Mouse (Mus musculus) kidney, adult 2 months (tissue): Measurements from ENCODE around the gene Rab4a. TPM values are rescaled to one million over a fixed set of nuclear protein-coding genes. Genes with fewer than 3 reads are reported as not detected.
A peak's percentile ranks its signal among the peaks of the same experiment; 100 is the strongest.

Experiments
- DNase-seq: peaks from one replicate; pipeline ENCODE4 v3.0.0; 2021
- H3K27ac ChIP-seq: fragments of 200-500 bp; 2 replicates; pipeline ENCODE4 v1.5.1; 2012; ENCODE audit warnings: low read depth, low read length, control low read depth, inconsistent platforms; ENCODE audit not compliant: insufficient read depth
- H3K27me3 ChIP-seq: fragments of 200-500 bp; replicated peaks from 2 replicates; pipeline ENCODE4 v1.6.1; 2012; ENCODE audit warnings: mild to moderate bottlenecking, moderate library complexity, low read length, inconsistent platforms; ENCODE audit not compliant: control insufficient read depth, insufficient read depth
- H3K36me3 ChIP-seq: fragments of 200-500 bp; 2 replicates; pipeline ENCODE4 v1.6.1; 2012; ENCODE audit warnings: mild to moderate bottlenecking, moderate library complexity, low read length, inconsistent platforms; ENCODE audit not compliant: control insufficient read depth, insufficient read depth
- H3K4me1 ChIP-seq: fragments of 200-500 bp; 2 replicates; pipeline ENCODE4 v1.6.1; 2011; ENCODE audit warnings: low read length; ENCODE audit not compliant: control insufficient read depth, insufficient read depth
- H3K4me3 ChIP-seq: fragments of 200-500 bp; 2 replicates; pipeline ENCODE4 v1.5.1; 2011; ENCODE audit warnings: mild to moderate bottlenecking, low read depth, low read length, control low read depth; ENCODE audit not compliant: insufficient read depth
- CTCF ChIP-seq: fragments of 200-500 bp; conservative IDR thresholded peaks from 2 replicates; pipeline ENCODE4 v1.5.1; 2011; ENCODE audit warnings: low read depth, mild to moderate bottlenecking, control low read depth, low read length, moderate library complexity, mixed read lengths; ENCODE audit not compliant: insufficient read depth, insufficient read length
- POLR2A ChIP-seq: fragments of 200-500 bp; IDR thresholded peaks from one replicate; pipeline ENCODE4 v1.6.1; 2011; ENCODE audit warnings: low read depth, low read length, control low read depth
- WGBS: fragments of 180-500 bp; shearing (Covaris S2); methylation state at CpG from one replicate; pipeline ENCODE4 v1.1.7; 2018; 5-methylcytosine and 5-hydroxymethylcytosine counted together
- polyA plus RNA-seq: library from polyadenylated mRNA; depleted of rRNA; stranded (reverse); fragments of >200 nt; gene quantifications from 2 replicates; pipeline ENCODE4 v1.2.3, GENCODE M21; 2012

Rab4a gene
- polyA plus RNA-seq, 1 experiment = 42.7 TPM

DNA sequence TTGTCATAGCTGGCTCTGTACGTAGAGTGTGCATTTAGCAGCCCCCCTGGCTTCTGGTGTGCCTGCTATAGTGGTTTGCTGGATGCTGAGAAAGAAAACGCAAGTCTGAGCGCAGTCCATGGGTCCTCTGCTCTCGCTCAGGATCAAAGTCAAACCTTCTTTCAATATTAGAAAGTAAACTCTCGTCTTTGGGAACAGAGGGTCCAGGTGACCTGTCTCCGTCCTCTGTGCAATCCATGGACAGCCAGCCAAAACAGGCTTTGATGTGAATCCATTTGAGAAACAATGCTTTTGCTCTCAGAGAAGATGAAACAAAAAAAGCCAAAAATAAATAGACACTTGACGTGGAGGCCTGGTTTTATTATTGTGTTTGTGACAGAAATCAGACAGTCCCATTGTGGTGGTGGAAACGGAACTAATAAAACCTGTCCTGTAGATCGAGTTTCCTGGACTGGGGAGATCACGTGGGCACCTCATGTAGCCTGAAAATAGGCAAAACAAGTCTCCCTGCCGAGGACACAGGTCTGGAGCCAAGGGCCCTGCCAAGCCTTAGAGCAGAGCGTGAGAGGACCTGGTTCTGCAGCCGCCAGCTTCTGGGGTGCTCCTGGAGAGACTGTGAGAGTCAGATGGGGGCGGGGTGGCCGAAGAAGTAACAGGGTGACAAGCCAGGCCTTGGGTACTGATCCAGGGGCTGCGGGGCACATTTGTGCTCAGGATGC lies 7.5 kb downstream of the Rab4a start:
- WGBS = 37% methylated on average over 16 of the region's 16 CpGs
- Histone ChIP-seq H3K27me3 (no peaks in the 10 kb centered on the region), H3K36me3 (no peaks in the 10 kb centered on the region), H3K27ac (peak overlapping the region; percentile 24; the same call in 1 of the 2 replicates), H3K4me3 (no peak overlapping the region), H3K4me1 (peaks cover 13% of the 10 kb centered on the region; the same call in 1 of the 2 replicates)
- TF ChIP-seq CTCF = no peak
- no peak for TF ChIP-seq POLR2A
- peak; percentile 81 for DNase-seq

- peak overlapping the region; percentile 24; the same call in 1 of the 2 replicates for H3K27ac ChIP-seq
- peaks cover 13% of the 10 kb centered on the region; the same call in 1 of the 2 replicates for H3K4me1 ChIP-seq
- TF ChIP-seq CTCF (no peak), POLR2A (no peak)
- no peaks in the 10 kb centered on the region for H3K27me3 ChIP-seq
- H3K36me3 ChIP-seq = no peaks in the 10 kb centered on the region
- 76% methylated on average over 4 of the region's 4 CpGs for WGBS
- no peak overlapping the region for H3K4me3 ChIP-seq
- no peak for DNase-seq
Observed at GRCm38 (mm10) chr8:123813892-123814266, 8.1 kb downstream of the Rab4a start.

DNA sequence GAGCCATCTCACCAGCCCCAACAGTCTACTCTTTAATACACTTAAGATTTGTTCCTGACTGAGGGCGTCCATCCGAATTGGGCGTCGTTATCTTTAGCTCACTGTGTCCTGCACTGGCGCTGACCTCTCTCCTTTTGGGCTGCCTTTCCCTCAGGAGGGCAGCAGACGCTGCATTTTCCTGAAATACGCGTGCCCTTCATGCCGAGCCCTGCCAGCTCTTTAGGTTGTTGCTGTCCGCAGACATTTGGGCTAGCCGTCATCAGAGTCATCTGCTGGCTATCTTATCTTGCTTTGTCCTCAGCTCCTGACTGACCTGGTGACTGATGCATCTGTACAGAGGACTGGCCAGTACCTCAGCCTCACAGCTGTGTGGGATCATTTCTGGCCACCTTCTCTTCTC lies 9.5 kb downstream of the Rab4a start:
- TF ChIP-seq POLR2A = no peak
- no peak for TF ChIP-seq CTCF
- 81% methylated on average over 11 of the region's 11 CpGs for WGBS
- Histone ChIP-seq H3K4me1 (peaks cover 13% of the 10 kb centered on the region; the same call in 1 of the 2 replicates), H3K4me3 (no peak overlapping the region), H3K27me3 (no peaks in the 10 kb centered on the region), H3K36me3 (no peaks in the 10 kb centered on the region), H3K27ac (no peak overlapping the region)
- DNase-seq = no peak

DNA sequence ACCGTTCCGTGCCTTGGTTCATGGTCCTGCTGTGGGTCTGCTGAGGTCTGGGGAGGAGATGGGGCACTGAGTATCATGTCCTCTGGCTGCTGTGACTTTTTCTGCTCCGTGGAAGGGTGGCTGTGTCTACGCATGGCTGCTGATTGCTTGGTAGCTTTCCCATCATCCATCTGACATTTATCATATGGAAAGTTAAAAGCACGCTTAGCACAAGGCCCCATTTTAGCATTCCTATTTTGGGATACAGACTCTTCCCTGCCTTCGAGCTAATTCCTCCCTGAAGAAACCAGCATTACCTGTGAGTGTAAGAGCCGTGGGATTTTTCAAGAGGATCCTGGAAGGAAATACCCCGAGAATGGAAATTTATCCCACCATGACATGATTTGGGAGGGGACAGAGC lies 11.2 kb downstream of the Rab4a start:
- H3K4me3 ChIP-seq = no peak overlapping the region
- no peak for DNase-seq
- peaks cover 19% of the 10 kb centered on the region for H3K4me1 ChIP-seq
- no peak overlapping the region for H3K27ac ChIP-seq
- H3K36me3 ChIP-seq = no peaks in the 10 kb centered on the region
- 76% methylated on average over 8 of the region's 8 CpGs for WGBS
- H3K27me3 ChIP-seq = no peaks in the 10 kb centered on the region
- no peak for TF ChIP-seq POLR2A
- TF ChIP-seq CTCF = no peak

DNA sequence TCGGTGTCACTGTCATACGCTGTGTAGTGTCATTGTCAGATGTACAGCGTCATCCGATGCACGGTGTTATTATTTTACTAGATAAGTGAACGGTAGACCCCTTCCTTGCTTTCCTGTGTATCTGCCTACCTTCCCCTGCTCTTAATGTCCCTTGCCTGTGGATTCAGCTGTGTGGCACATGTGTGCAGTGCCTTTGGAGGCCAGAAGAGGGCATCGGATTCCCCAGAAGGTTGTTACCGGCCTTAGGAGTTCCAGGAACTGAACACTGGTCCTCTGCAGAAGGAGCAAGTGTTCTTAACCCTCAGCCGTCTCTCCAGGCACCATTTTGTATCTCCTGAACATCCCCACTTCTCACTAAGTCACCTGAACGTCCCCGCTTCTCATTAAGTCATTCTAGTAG lies 12.0 kb downstream of the Rab4a start:
- H3K27me3 ChIP-seq = no peaks in the 10 kb centered on the region
- 97% methylated on average over 11 of the region's 11 CpGs for WGBS
- DNase-seq = no peak
- no peak overlapping the region for H3K4me3 ChIP-seq
- TF ChIP-seq POLR2A = no peak
- TF ChIP-seq CTCF = peak; percentile 20; the same call in 1 of the 2 replicates
- peaks cover 22% of the 10 kb centered on the region for H3K4me1 ChIP-seq
- H3K27ac ChIP-seq = no peak overlapping the region
- no peaks in the 10 kb centered on the region for H3K36me3 ChIP-seq

GRCm38 (mm10) chr8:123819683-123820610 lies 14.2 kb downstream of the Rab4a start:
- Histone ChIP-seq H3K4me1 (peaks cover 9% of the 10 kb centered on the region), H3K27ac (peak overlapping the region; percentile 84), H3K4me3 (no peak overlapping the region), H3K27me3 (no peaks in the 10 kb centered on the region), H3K36me3 (no peaks in the 10 kb centered on the region)
- WGBS = 72% methylated on average over 19 of the region's 19 CpGs
- TF ChIP-seq POLR2A = no peak
- DNase-seq = peak; percentile 83

DNA sequence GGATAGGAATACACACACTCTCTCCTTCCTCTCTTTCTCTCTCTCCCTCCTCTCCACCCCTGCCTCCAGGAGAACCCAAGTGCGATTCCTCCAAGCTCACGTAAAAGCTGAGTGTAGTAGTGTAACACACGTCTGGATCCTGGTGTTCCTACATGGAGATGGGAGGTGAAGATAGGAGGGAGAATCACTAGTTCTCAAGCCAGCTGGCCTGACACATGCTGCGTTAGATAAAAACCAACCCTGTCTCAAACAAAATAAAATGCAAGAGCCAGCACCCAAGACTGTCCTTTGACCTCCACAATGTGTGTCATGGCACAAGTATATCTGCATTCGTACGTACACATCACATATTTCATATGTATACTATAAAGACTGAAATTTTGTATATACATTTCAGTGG lies 15.0 kb downstream of the Rab4a start:
- no peak for TF ChIP-seq CTCF
- TF ChIP-seq POLR2A = no peak
- peak overlapping the region; percentile 84 for H3K27ac ChIP-seq
- H3K27me3 ChIP-seq = no peaks in the 10 kb centered on the region
- 56% methylated on average over 6 of the region's 6 CpGs for WGBS
- DNase-seq = no peak
- H3K4me3 ChIP-seq = no peak overlapping the region
- H3K36me3 ChIP-seq = no peaks in the 10 kb centered on the region
- H3K4me1 ChIP-seq = peaks cover 9% of the 10 kb centered on the region
